Mouse (Mus musculus): ENCODE measurements around the gene Prkcb. TPM values are rescaled to one million over a fixed set of nuclear protein-coding genes. Genes with fewer than 3 reads are reported as not detected.

Prkcb gene
- polyA plus RNA-seq, 1 experiment, result 502 TPM

DNA sequence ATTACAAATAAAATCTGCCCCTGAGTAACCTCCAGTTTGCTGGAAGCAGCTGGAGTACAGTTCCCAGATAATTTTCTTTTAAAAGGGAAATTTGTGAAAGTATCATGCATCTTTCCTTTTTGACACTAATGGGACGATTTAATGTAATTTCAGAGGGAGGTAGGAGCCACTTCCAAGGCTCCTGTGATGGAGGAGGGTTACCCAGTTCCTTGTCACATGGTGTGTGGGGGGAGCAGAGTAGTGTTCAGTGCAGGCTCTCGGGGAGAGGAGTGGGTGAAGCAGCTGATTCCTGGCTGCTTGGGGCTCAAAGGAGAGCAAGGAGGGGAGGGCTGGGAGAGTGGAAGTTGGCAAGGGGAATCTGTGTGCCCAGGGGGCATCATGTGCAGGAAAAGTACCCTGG lies 68.4 kb downstream of the Prkcb start:
- no peak for DNase-seq (ENCODE audit: extremely low spot score in 1 of 2, low spot score in 1 of 2)

DNA sequence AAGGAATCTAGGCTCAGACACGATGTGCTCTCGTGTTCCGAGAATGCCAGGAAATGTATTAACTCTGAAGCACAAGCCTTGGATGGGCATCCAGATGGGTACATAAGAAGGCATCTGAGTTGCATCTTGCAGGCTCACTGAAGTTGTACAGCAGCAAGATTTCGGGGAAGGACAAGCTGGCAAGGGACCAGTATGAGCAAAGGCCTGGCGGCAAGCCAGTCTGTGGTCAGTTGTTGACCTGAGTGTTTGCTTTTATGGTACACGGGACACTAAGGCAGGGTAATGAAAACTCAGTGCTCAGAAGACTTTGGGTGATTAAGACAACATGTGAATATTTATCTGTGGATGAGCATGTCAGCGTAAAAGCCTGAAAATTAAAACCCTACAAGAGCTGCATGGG lies 69.3 kb downstream of the Prkcb start:
- DNase-seq (ENCODE audit: extremely low spot score in 1 of 2, low spot score in 1 of 2), result no peak

DNA sequence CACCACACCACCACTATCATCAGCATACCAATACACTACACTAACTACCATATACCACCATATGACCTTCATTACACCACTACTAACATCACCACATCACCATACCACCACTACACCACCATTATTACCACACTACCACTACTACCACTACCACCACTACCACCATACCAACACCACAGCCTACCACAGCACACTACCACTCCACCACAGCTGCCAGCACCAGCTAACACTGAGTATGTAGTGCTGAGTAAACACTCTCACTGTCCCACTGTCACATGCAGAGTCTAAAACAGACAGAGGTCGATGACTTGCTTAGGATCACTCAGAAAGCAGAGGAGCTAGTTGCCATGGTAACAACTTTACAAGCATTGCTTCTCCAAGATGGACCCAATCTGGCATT lies 78.1 kb downstream of the Prkcb start:
- no peak for DNase-seq (ENCODE audit: extremely low spot score in 1 of 2, low spot score in 1 of 2)

DNA sequence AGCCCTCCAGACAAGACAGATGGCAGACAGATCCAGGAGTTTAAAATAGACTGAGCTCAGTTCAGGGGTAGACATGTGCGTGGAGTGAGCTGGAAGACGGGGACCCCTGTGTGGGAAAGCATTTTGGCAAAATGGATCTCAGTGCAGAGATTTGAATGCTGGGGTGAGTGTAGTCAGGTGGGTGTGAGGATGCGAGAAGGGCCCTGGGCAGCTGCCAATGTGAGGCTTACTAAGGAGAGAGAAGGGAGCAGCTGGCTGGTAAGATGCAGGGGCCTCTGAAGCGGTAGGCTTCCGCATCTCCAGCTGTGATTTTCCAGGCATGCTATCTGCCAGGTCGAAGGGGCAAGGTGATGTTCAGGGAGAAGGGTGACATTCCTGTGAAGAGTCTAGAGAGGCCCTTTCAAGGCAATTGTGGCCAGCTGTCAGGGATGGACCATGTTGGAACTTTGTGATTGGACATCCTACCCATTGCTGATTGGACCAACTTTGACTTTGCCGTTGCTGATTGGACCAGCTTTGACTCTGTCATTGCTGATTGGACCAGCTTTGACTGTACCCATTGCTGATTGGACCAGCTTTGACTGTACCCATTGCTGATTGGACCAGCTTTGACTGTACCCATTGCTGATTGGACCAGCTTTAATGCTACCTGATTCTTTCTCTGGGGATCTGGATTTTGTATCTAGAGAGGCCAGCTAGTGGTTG lies 78.9 kb downstream of the Prkcb start:
- DNase-seq (ENCODE audit: extremely low spot score in 1 of 2, low spot score in 1 of 2), result peak in 1 of 2 experiments; percentile 73

DNA sequence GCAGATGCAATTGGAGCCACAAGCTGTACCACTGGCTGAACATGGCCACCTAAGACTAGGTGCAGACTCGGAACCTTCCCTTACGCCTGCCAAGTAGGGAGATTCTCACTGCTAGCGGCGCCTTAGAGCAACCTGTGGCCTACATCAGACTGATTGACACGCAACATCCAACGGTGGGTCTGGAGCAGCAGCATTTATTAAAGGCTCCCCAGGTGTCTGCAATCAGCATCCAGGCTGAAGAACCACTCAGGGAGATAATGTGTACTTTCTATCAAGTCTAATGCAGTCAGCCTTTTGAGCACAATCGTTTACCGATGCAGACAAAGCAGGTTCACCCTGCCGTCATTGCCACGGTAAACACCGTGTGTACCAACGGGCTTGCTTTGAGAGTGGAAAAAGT lies 81.9 kb downstream of the Prkcb start:
- DNase-seq (ENCODE audit: extremely low spot score in 1 of 2, low spot score in 1 of 2), result no peak

DNA sequence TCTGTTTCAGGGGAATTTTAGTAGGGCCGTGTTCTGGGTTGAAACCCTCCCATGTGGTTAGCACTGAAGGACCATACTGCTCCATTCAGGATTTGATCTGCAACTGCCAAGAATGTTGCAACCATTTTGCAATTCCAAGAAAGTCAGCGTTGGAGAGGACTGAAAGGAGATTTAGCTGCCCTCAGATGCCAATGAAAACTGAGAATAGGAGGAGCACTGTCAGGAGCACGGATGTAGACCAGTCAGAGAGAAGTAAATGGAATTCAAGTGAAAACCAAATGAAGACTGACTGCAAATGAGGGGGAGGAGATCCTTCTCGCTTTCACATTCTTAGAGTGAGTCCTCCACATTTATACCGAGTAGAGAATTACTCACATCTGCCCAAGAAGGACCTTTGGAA lies 83.4 kb downstream of the Prkcb start:
- no peak for DNase-seq (ENCODE audit: extremely low spot score in 1 of 2, low spot score in 1 of 2)

DNA sequence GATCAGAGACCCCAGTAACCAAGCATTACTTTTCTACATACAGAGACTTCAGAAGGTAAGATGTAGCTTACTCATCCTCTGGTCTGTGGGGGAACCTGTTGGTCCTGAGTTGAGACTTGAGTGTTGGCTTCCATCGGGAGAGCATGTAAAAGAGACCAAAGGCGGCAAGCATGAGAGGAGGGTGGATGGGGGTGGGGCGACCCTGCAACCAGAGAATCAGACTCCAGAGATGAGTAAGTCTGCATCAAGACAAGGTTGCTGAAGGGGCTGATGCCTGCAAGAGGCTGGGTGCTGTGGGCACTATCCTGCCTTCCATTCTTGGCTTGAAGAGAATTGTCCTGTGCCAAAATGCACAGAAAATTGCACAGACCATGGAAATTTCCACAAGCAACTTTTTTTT lies 83.8 kb downstream of the Prkcb start:
- DNase-seq (ENCODE audit: extremely low spot score in 1 of 2, low spot score in 1 of 2), result no peak

DNA sequence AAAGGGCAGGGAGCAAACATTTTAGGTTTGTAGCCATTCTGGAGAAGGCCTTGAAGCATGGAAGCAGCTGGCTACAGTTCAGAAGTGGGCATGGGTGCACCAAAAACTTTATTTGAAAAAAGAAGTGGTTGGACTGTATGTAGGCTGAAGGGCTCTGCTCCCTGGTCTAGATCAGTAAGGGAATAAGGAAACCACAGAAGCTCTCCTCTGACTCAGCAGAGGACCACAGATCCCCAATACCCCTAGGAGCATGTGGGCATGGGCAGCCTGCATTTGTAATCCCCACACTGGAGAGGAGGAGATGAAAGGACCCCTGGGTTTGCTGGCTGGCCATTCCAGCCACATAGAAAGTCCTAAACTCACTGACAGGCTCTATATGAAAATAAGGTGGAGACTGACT lies 88.3 kb downstream of the Prkcb start:
- no peak for DNase-seq (ENCODE audit: extremely low spot score in 1 of 2, low spot score in 1 of 2)

DNA sequence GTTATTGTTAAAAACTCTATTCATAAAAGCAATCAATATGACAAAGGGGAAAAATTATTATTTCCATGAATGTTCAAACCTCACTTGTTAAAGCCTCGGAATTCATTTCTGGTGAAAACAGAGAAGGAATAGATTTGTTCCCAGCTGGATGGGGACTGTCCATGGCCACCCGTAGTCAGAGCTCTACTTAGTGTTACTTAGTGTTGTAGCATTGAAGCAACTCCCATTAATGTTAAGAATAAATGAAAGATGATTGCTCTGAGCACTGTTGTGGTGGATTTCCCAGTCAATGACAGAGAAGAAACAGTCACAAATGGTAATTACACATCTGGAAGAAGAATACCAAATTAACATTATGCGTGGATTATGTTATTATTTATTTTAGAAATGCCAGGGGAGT lies 89.4 kb downstream of the Prkcb start:
- DNase-seq (ENCODE audit: extremely low spot score in 1 of 2, low spot score in 1 of 2), result no peak

DNA sequence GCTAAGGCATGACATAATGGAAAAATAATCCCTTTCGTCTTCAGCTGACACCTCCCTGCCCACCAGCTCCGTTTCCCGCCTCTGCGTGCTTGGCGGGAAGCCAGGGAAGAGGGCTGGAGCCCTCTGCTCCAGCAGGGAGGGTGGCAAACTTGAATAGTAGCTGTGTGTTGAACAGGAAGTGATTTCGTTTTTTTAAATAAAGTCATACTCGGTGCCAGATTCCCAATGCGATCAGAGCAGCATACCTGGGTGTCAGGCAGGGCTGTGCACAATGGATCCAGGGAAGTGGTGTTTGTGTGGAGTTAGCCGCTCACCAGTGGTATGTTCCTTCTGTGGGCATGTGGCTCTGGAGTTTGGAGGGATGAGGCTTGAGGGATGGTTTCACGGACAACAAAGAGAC lies 89.9 kb downstream of the Prkcb start:
- peak in 1 of 2 experiments; percentile 62 for DNase-seq (ENCODE audit: extremely low spot score in 1 of 2, low spot score in 1 of 2)

DNA sequence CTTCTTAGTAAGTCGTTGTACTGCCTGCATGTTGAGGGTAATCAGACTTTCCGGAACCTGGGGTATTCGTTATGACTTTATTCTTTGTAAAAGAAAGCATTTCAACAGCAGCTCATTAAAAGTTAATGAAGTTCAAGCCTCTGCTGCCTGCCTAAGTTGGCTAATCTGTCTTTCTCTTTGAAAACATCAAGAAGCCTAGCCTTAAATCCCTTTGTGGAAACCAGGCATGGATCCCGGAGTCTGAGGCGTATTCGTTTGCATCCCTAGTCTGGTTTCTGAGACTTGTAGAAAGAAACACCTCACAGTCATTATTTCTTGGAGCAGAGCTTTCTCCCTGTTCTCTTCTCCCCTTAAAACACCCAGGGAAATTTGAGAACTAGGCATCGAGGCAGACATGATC lies 90.7 kb downstream of the Prkcb start:
- DNase-seq (ENCODE audit: extremely low spot score in 1 of 2, low spot score in 1 of 2), result no peak

DNA sequence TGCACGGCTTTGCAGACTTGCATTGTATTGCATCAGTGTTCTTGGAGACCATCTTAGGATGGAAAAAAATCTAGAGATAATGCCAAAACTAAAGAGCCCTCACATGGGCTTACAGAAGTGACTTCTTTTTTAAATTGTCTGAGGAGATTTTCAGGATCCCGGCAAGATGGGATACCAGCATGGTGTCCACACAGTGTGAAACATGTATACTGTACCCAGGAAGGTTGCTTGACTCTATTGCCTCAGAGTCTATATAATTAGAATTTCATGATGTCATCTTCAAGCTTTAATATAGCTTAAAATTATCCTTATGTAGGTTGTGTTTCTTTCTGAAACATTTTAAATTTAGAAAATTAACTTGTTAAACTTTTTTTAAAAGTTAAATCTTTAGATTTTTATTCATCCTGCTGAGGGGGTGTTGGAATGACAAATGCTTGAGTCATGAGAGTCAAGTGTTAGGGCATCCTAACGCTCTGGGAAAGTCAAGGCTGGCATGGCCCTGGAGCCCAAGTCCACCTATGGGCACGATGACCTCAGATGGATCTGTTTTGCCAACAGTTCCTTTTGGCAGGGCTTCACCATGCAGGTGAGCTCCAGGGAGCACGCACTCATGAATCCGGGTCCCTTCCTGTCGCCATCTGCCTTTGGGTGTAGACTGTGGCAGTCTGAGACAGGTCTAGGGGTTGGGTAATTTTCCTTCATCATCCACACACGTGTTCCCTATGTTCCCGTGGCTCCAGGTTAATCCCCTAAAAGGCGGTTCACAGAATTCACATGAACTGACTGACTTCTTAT lies 92.0 kb downstream of the Prkcb start:
- no peak for DNase-seq (ENCODE audit: extremely low spot score in 1 of 2, low spot score in 1 of 2)

DNA sequence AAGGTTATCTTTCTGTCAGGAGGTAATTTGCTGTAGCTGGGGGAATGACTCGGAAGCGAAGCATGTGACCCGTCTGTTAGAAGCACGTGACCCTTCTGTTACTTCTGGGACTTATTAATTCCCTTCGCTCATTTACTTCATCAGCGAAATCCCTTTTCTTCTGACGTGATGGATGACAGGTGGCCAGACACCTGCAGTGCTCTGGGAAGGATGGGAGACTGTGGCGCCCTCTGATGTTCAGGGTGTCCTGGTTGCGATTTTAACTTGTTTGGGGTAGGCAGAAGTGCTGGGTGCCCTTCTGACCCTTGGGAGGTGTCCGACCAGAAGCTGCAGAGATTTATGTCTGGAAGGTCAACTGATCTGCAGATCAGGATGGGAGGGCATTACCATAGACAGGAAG lies 93.0 kb downstream of the Prkcb start:
- DNase-seq (ENCODE audit: extremely low spot score in 1 of 2, low spot score in 1 of 2), result no peak

DNA sequence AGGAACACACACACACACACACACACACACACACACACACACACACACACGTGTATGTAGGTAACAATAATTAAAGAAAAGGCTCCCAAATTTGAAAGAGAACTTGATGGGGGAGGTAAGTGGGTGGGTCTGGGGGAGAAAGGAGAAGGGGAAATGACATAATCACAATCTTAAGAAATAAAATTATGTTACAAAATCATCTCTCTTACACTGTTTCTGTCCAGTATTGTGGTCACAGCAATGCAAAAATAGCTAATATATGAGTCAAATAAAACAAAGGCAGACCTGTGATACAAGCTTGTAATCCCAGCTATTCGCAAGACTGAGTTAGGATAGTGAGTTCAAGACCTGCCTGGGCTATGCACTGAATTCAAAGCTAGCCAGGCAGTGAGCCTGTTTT lies 94.7 kb downstream of the Prkcb start:
- DNase-seq (ENCODE audit: extremely low spot score in 1 of 2, low spot score in 1 of 2), result no peak

DNA sequence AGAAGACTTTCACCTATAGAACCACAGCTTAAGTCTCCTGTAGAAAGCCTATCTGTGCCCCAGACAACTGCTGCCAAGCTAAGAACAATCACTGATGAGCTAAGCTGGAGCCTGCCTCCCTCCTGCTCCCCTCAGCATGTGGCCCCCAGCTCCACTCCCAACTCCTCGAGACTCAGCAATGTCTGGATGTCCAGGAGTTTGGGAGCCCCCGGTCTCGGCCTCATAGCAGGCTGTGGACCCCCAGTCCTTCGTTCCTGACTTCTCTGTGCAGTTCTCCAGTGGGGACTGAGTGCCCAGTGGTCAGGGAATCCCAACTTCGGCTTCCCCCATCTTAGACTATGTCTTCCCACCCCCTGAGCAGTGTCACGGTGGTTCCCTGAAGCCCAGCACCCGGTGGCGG lies 96.3 kb downstream of the Prkcb start:
- no peak for DNase-seq (ENCODE audit: extremely low spot score in 1 of 2, low spot score in 1 of 2)

DNA sequence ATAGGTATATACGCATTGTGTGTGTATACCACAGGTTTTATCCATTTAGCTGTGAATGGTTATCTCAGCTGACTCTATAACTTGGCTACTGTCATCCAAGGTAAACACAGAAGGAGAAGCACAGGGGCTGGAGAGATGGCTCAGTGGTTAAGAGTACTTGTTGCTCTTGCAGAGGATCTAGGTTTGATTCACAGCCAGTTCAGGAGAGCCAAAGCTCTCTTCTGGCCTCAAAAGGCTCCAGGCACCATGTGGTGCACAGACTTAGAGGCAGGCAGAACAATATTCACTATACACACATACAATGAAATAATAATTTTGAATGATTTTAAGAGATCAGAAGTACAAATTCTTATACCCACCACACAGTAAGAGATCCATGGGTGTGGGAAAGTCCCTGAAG lies 98.0 kb downstream of the Prkcb start:
- DNase-seq (ENCODE audit: extremely low spot score in 1 of 2, low spot score in 1 of 2), result no peak

DNA sequence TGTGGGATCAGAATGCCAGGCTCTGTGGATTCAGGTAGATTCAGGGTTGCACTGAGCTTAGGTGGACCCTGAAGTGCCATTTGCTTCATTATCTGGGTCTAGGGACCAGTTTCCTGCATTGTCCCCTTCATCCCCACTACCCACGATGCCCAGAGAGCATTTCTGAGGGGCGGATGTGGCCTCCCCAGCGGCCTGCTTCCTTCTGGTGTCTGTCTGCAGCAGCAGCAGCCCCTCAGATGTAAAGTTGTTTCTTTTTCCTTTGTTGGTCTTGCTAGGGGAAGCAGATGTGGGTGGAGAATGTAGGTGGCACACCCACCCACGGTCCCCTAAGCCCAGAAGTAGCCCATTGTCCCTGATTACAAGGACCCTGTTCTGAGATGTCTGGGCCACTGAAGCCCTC lies 99.3 kb downstream of the Prkcb start:
- no peak for DNase-seq (ENCODE audit: extremely low spot score in 1 of 2, low spot score in 1 of 2)

DNA sequence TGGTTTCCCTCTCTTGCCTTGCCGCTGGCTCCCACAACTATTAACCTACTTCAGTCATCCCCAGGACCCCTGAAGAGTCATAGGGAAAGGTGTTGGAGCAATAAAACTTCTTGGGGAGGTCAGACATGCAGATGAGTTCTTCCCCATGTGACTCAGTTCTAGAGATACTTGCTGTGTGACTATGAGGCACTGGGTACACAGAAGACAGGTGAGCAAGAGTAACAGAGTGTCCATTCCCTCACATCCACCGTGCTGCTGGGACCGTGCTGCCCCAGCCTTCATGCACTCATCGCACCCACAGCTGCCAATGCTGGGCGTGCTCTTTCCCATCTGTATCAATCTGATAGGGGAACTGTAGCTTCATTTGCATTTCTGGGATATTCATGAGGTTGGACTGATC lies 100.3 kb downstream of the Prkcb start:
- no peak for DNase-seq (ENCODE audit: extremely low spot score in 1 of 2, low spot score in 1 of 2)

DNA sequence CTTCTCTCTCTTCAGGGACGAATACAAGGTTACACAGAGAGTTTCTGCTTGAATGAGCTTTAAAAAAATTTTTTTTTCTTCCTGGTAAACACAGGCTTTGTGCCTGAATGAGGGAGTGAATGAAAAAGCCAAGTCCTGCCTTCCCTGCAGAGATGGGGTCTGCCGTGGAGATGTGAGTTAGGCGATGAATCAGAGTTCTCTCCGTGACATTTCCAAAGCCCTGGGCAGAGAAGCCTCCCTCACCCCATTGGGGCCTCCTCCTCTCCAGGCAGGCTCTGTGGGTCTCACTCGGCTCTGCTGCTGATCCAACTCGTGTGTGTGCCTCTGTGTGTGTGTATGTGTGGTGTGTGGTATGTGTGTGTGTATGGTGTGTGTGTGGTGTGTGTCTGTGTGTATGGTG lies 101.1 kb downstream of the Prkcb start:
- DNase-seq (ENCODE audit: extremely low spot score in 1 of 2, low spot score in 1 of 2), result peak in 1 of 2 experiments; percentile 38

DNA sequence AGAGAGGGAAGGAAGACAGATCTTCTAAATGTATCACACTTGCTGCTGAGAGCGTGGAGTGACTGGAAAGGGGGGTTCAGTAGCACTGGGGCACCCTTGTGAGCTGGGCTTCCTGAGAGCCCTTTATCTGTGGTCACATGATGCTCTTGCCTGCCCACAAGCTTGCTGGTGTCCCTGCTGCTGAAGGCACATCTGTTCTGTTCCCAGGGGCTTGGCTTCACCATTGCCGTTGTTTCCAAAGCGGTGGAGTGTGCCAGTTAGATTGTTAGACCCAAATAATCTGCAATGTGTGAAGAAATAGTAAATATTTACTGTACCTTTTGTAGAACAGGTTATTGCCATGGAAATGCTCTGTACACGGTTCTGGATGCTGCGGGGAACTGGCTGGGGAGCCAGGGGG lies 101.6 kb downstream of the Prkcb start:
- peak in 1 of 2 experiments; percentile 61 for DNase-seq (ENCODE audit: extremely low spot score in 1 of 2, low spot score in 1 of 2)

DNA sequence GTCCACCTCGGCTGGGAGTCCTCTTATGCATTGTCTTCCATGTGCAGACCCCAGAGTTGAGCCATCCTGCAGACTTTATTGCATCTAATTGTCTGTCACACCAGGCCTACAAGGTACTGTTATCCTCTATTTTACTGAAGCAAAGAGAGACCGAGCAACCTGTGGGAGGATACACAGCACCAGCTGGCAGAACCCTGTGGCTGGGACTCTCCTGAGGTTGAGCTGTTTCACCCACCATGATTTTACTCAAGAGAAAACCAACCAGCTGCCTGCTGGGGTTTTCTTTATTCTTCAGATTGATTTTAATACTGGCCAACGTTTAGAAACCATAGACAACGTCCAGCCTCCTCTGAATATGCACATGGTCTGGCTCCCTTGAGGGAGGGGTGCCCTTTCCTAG lies 102.1 kb downstream of the Prkcb start:
- DNase-seq (ENCODE audit: extremely low spot score in 1 of 2, low spot score in 1 of 2), result peak in 1 of 2 experiments; percentile 38

DNA sequence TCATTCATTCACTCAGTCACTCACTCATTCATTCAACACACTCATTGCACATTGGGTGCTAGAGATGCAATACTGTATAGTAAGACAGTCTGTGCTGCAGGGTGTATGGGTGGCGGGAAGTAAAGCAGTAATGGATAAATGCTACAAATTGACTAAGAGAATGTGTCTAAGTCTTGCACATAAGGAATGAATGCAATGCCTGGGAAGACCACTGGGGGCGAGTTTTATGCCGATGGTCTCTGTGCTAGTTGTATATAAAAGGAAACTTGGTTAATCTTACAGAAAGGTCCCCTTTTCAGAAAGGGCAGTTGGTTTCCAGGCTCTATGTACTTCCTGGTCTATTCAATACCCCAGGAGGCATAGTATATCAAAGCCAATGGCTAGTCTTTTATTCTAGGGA lies 102.8 kb downstream of the Prkcb start:
- no peak for DNase-seq (ENCODE audit: extremely low spot score in 1 of 2, low spot score in 1 of 2)
